Mouse (Mus musculus) natural killer cell, adult 2 months (primary cell): ENCODE results near the gene Dtx3.

Experiments
- DNase-seq, 2 experiments: peaks; one replicate each; pipeline ENCODE4 v3.0.0; 2022; ENCODE audit warnings: low spot score in 2 of 2

Gene Dtx3

GRCm38 (mm10) chr10:127141500-127141899 lies 54.0 kb downstream of the Dtx3 start:
- peak; percentile 83 to 91 for DNase-seq

GRCm38 (mm10) chr10:127140971-127141370 lies 54.6 kb downstream of the Dtx3 start:
- peak; percentile 32 to 63 for DNase-seq
